Mouse (Mus musculus): ENCODE measurements around the gene Igf2bp2. TPM values are rescaled to one million over a fixed set of nuclear protein-coding genes. Genes with fewer than 3 reads are reported as not detected.

Gene Igf2bp2
- polyA plus RNA-seq, 1 experiment: 0.63 TPM

DNA sequence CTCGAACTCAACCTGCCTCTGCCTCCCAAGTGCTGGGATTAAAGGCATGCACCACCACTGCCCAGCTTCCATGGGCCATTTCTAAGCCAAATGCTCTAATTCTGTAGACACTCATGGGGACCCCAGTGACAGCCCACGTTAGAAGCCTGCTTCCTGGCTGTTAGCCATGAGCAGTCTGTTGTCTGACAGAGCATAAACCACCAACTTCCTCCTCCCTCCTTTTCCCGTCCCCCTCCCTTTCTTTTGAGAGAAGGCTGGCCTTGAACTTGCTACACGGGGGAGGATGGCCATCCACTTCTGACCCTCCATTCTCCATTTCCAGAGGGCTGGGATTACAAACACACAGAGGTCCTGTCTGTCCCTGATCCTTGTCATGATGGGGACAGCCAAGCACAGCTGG, 100.8 kb downstream of the Igf2bp2 start:
- no peaks in the 10 kb centered on the region for H3K36me3 ChIP-seq (ENCODE audit: control insufficient read depth, insufficient read depth, low read length)
- no peak overlapping the region for H3K27ac ChIP-seq (ENCODE audit: control insufficient read depth, insufficient read depth, low read depth, low read length)
- H3K4me3 ChIP-seq (ENCODE audit: control insufficient read depth, low read depth, low read length): no peak overlapping the region
- no peaks in the 10 kb centered on the region for H3K4me1 ChIP-seq (ENCODE audit: control insufficient read depth, insufficient read depth, low read length)
- no peaks in the 10 kb centered on the region for H3K27me3 ChIP-seq (ENCODE audit: control insufficient read depth, insufficient read depth, low read length)
- no peak for TF ChIP-seq CTCF (IDR thresholded peaks at IDR 0.05; ENCODE audit: control insufficient read depth, insufficient read depth, insufficient replicate concordance, low read depth, low read length)
- no peak for TF ChIP-seq POLR2A (IDR thresholded peaks at IDR 0.05; ENCODE audit: control insufficient read depth, low read depth, low read length)

DNA sequence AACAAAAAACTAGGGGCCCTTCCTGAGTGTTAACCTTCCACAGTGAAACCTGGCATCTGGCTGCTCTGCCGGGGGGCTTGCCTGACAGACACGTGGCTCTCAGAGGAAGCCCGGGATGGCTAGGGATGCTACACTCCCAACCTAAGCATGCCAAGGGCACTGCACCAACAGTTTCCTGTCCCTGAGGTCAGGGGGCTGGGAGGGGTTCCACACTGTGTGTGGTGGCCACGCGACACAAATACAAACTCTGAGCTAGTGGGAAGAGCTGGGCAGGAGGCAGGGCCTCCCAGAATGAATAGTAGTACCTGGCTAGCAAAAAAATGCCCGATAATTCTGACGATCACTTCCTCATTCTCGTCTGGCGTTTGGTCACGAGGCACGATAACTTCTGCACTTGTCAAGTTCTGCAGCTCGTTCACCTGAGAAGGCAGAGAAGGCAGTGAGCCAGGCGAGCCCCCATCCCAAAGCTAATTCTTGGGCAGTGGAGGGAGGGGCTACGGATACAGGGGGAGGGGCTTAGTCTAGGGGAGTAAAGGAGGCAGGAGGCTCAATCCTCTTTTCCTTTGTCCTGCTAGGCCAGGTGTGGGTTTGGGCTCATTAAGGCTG, 101.4 kb downstream of the Igf2bp2 start:
- TF ChIP-seq POLR2A (IDR thresholded peaks at IDR 0.05; ENCODE audit: control insufficient read depth, low read depth, low read length): no peak
- TF ChIP-seq CTCF (IDR thresholded peaks at IDR 0.05; ENCODE audit: control insufficient read depth, insufficient read depth, insufficient replicate concordance, low read depth, low read length): no peak
- Histone ChIP-seq H3K4me3 (ENCODE audit: control insufficient read depth, low read depth, low read length) (no peak overlapping the region), H3K36me3 (ENCODE audit: control insufficient read depth, insufficient read depth, low read length) (no peaks in the 10 kb centered on the region)

DNA sequence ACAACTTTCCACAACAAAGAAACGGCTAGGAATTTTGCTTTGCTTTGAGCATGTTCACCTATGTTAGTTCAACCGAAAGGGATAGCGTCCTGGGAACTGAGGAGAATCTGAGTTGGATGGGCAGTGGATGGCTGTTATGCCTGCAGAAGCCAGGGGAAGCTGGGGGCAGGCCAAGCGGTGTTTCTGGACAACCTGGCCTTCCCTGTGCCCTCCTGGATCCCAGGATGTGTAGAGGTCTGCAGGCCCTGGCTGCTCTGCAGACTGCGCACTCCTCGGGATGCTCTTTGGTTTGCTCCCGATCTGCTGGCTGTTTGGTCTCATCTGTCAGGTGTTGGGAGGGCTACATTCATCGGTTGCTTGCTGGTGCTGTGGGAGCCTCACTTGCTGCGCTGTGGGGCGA, 102.7 kb downstream of the Igf2bp2 start:
- Histone ChIP-seq H3K36me3 (ENCODE audit: control insufficient read depth, insufficient read depth, low read length) (no peaks in the 10 kb centered on the region), H3K4me3 (ENCODE audit: control insufficient read depth, low read depth, low read length) (no peak overlapping the region), H3K4me1 (ENCODE audit: control insufficient read depth, insufficient read depth, low read length) (no peaks in the 10 kb centered on the region), H3K27ac (ENCODE audit: control insufficient read depth, insufficient read depth, low read depth, low read length) (no peak overlapping the region), H3K27me3 (ENCODE audit: control insufficient read depth, insufficient read depth, low read length) (no peaks in the 10 kb centered on the region)
- TF ChIP-seq POLR2A (IDR thresholded peaks at IDR 0.05; ENCODE audit: control insufficient read depth, low read depth, low read length) (no peak), CTCF (IDR thresholded peaks at IDR 0.05; ENCODE audit: control insufficient read depth, insufficient read depth, insufficient replicate concordance, low read depth, low read length) (no peak)

More for the DNA sequence above, 101.4 kb downstream of the Igf2bp2 start:
- Histone ChIP-seq H3K27me3 (ENCODE audit: control insufficient read depth, insufficient read depth, low read length) (no peaks in the 10 kb centered on the region), H3K4me1 (ENCODE audit: control insufficient read depth, insufficient read depth, low read length) (no peaks in the 10 kb centered on the region), H3K27ac (ENCODE audit: control insufficient read depth, insufficient read depth, low read depth, low read length) (no peak overlapping the region)

DNA sequence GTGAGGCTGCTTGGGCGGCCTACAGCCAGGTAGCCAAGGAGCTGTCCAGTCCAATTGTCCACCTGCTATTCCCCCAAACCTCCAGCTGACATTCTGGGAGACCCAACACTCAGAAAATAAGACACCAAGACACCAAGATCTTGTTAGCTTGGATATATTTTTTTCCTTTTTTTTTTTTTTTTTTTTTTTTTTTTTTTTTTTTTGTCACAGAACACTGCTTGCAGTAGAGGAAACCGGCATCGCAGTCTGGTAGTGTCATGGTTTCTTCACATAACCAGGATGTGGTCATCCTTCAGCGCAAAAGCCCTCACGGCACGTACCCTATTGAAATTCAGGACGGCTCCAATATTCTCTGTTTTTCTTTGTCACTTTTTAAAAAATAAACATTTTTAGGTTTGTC, 104.2 kb downstream of the Igf2bp2 start:
- Histone ChIP-seq H3K36me3 (ENCODE audit: control insufficient read depth, insufficient read depth, low read length) (no peaks in the 10 kb centered on the region), H3K27me3 (ENCODE audit: control insufficient read depth, insufficient read depth, low read length) (no peaks in the 10 kb centered on the region), H3K4me1 (ENCODE audit: control insufficient read depth, insufficient read depth, low read length) (no peaks in the 10 kb centered on the region), H3K4me3 (ENCODE audit: control insufficient read depth, low read depth, low read length) (no peak overlapping the region), H3K27ac (ENCODE audit: control insufficient read depth, insufficient read depth, low read depth, low read length) (no peak overlapping the region)
- no peak for TF ChIP-seq POLR2A (IDR thresholded peaks at IDR 0.05; ENCODE audit: control insufficient read depth, low read depth, low read length)
- TF ChIP-seq CTCF (IDR thresholded peaks at IDR 0.05; ENCODE audit: control insufficient read depth, insufficient read depth, insufficient replicate concordance, low read depth, low read length): no peak

DNA sequence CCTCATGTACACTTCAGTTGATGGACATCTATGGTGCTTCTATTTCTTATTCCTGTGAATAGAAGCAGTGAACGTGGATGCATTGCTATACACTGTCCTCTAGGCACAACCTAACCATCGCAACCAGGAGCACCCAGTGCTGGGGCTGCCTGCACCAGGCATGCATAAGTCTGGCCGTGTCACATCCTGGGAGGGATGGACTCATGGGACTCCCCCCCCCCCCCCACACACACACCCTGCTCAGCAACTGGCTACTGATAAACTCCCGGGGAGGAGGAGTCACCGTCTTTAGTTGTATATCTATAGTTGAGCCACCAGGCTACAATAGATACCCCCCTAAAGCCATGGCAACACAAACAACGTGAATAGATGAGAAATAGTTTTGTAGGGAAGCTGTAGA, 105.6 kb downstream of the Igf2bp2 start:
- Histone ChIP-seq H3K4me1 (ENCODE audit: control insufficient read depth, insufficient read depth, low read length) (no peaks in the 10 kb centered on the region), H3K4me3 (ENCODE audit: control insufficient read depth, low read depth, low read length) (no peak overlapping the region), H3K27me3 (ENCODE audit: control insufficient read depth, insufficient read depth, low read length) (no peaks in the 10 kb centered on the region), H3K36me3 (ENCODE audit: control insufficient read depth, insufficient read depth, low read length) (no peaks in the 10 kb centered on the region), H3K27ac (ENCODE audit: control insufficient read depth, insufficient read depth, low read depth, low read length) (no peak overlapping the region)
- TF ChIP-seq CTCF (IDR thresholded peaks at IDR 0.05; ENCODE audit: control insufficient read depth, insufficient read depth, insufficient replicate concordance, low read depth, low read length) (no peak), POLR2A (IDR thresholded peaks at IDR 0.05; ENCODE audit: control insufficient read depth, low read depth, low read length) (no peak)

DNA sequence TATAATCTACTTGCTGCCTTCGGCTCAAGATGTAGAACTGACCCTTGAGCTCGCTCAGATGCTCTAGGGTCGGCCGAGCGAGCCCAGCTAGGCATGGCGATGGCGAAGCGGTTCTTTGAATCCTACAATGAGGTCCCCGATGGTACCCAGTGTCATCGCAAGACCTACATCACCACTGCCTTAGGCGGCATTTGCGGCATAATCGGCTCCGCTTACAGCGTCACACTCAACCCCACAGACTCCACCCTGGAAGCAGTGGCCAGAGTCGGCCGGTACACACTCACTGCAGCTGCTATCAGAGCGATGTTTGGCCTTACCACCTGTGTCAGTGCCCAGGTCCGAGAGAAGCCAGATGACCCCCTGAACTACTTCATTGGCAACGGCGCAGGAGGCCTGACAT, 109.7 kb downstream of the Igf2bp2 start:
- Histone ChIP-seq H3K27ac (ENCODE audit: control insufficient read depth, insufficient read depth, low read depth, low read length) (peak overlapping the region; percentile 50), H3K27me3 (ENCODE audit: control insufficient read depth, insufficient read depth, low read length) (no peaks in the 10 kb centered on the region), H3K4me1 (ENCODE audit: control insufficient read depth, insufficient read depth, low read length) (no peaks in the 10 kb centered on the region), H3K36me3 (ENCODE audit: control insufficient read depth, insufficient read depth, low read length) (no peaks in the 10 kb centered on the region), H3K4me3 (ENCODE audit: control insufficient read depth, low read depth, low read length) (peak overlapping the region; percentile 75)
- TF ChIP-seq POLR2A (IDR thresholded peaks at IDR 0.05; ENCODE audit: control insufficient read depth, low read depth, low read length) (peak; percentile 77; the same call in 1 of the 2 replicates), CTCF (IDR thresholded peaks at IDR 0.05; ENCODE audit: control insufficient read depth, insufficient read depth, insufficient replicate concordance, low read depth, low read length) (no peak)

DNA sequence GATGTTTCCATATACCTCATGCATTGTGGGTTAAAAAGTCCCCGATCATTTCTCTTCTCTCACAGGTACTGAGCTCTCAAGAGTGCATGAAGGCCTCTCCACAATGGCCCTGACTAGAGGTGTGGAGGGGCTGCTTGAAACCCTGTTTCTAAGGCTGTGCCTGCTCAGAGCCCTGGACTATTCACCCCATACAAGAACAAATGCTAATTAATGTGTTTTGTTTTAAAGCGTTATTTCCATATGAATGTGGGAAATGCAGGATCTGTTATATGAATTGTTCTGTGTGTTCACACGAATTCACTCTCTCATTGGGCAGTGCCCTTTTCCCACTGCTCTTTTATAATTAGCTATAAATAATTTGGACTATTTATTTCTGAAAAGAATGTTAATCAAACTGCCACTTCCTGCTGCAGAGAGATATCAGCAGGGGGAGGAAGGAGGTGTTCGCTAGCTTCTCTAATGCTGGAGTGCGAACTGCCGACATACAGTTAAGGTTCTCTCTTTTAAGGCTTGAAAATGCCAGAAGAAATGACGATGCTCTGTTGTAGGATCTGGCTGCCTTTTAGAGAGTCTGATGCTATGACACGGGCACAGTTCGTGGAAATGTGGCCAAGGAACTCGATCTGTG, 116.2 kb downstream of the Igf2bp2 start:
- no peak overlapping the region for H3K27ac ChIP-seq (ENCODE audit: control insufficient read depth, insufficient read depth, low read depth, low read length)
- no peaks in the 10 kb centered on the region for H3K27me3 ChIP-seq (ENCODE audit: control insufficient read depth, insufficient read depth, low read length)
- no peaks in the 10 kb centered on the region for H3K4me1 ChIP-seq (ENCODE audit: control insufficient read depth, insufficient read depth, low read length)
- peaks cover 2% of the 10 kb centered on the region for H3K36me3 ChIP-seq (ENCODE audit: control insufficient read depth, insufficient read depth, low read length)
- no peak overlapping the region for H3K4me3 ChIP-seq (ENCODE audit: control insufficient read depth, low read depth, low read length)
- TF ChIP-seq CTCF (IDR thresholded peaks at IDR 0.05; ENCODE audit: control insufficient read depth, insufficient read depth, insufficient replicate concordance, low read depth, low read length): no peak
- TF ChIP-seq POLR2A (IDR thresholded peaks at IDR 0.05; ENCODE audit: control insufficient read depth, low read depth, low read length): no peak

Data from testis, adult 2 months (tissue).